In genomic region chr11:118287573-118287972, GRCm38 (mm10) we compare ENCODE assay signal across 13 mouse cellular contexts. TPM values are rescaled to one million over a fixed set of nuclear protein-coding genes. Genes with fewer than 3 reads are reported as not detected.
"Had no signal": no experiment of that assay in that cellular context is flagged by ENCODE, and none has a peak within 500 bp of the region (broad histone marks: within the 10 kb centered on the region; RNA-seq: fewer than 3 reads in every experiment).

No protein-coding gene starts in this region.

- H3K4me3 ChIP-seq: intestine, embryonic 15.5 days; limb, embryonic 15.5 days; liver, embryonic 12.5 days; midbrain, embryonic 12.5 days; neural tube, embryonic 15.5 days had no signal

- H3K9me3 ChIP-seq: intestine, embryonic 15.5 days; limb, embryonic 15.5 days; liver, embryonic 12.5 days; midbrain, embryonic 12.5 days; neural tube, embryonic 15.5 days had no signal

- DNase-seq: lung, embryonic 14.5 days; lung, postnatal 14 days; right cerebral cortex, adult 18-20 months; right cerebral cortex, postnatal 25 days; thymus, postnatal 36 days had no signal

- ATAC-seq: intestine, embryonic 15.5 days; liver, embryonic 12.5 days; midbrain, embryonic 16.5 days had no signal

- H3K27me3 ChIP-seq: intestine, embryonic 15.5 days; limb, embryonic 15.5 days; midbrain, embryonic 12.5 days; neural tube, embryonic 15.5 days had no signal

- H3K27ac ChIP-seq: intestine, embryonic 15.5 days; limb, embryonic 15.5 days; liver, embryonic 12.5 days; midbrain, embryonic 12.5 days; neural tube, embryonic 15.5 days had no signal

- H3K4me2 ChIP-seq: limb, embryonic 15.5 days had no signal

- H3K9ac ChIP-seq: intestine, embryonic 15.5 days; limb, embryonic 15.5 days; liver, embryonic 12.5 days; lung, embryonic 14.5 days; midbrain, embryonic 12.5 days had no signal

RNA-seq across cellular contexts. Expression of gene Cep295nl, which starts 54.7 kb away (rescaled TPM):
- polyA plus RNA-seq: liver, embryonic 16.5 days; small intestine, adult 2 months had no signal
